Mouse (Mus musculus) limb, embryonic 13.5 days (tissue): ENCODE data around the gene Ndufs5. TPM values are rescaled to one million over a fixed set of nuclear protein-coding genes. Genes with fewer than 3 reads are reported as not detected.

Experiments
- ATAC-seq: fragments of 200-750 bp; cut with Nextera tagmentation; 2 replicates; pipeline ENCODE4 v1.8.0; 2017; ENCODE audit warnings: low read depth, moderate number of reproducible peaks, moderate TSS enrichment; ENCODE audit not compliant: low FRiP score
- H3K27ac ChIP-seq: fragments of 300-500 bp; sonication (generic); 2 replicates; pipeline ENCODE4 v1.5.1; 2015; ENCODE audit warnings: inconsistent platforms, mild to moderate bottlenecking, moderate library complexity
- H3K27me3 ChIP-seq: fragments of 300-500 bp; sonication (generic); 2 replicates; pipeline ENCODE4 v1.6.1; 2015; ENCODE audit warnings: mild to moderate bottlenecking, inconsistent platforms
- H3K36me3 ChIP-seq: fragments of 300-500 bp; sonication (generic); 2 replicates; pipeline ENCODE4 v1.6.1; 2015; ENCODE audit warnings: inconsistent platforms, mild to moderate bottlenecking, moderate library complexity
- H3K4me1 ChIP-seq: fragments of 300-500 bp; sonication (generic); 2 replicates; pipeline ENCODE4 v1.6.1; 2015; ENCODE audit warnings: inconsistent platforms
- H3K4me2 ChIP-seq: fragments of 300-500 bp; sonication (generic); replicated peaks from 2 replicates; pipeline ENCODE4 v1.6.1; 2015; ENCODE audit warnings: inconsistent platforms, mild to moderate bottlenecking, moderate library complexity
- H3K4me3 ChIP-seq: fragments of 300-500 bp; sonication (generic); 2 replicates; pipeline ENCODE4 v1.5.1; 2015; ENCODE audit warnings: moderate library complexity, mild to moderate bottlenecking, inconsistent platforms
- H3K9ac ChIP-seq: fragments of 300-500 bp; sonication (generic); 2 replicates; pipeline ENCODE4 v1.6.1; 2015; ENCODE audit warnings: mild to moderate bottlenecking, inconsistent platforms
- H3K9me3 ChIP-seq: fragments of 300-500 bp; sonication (generic); 2 replicates; pipeline ENCODE4 v1.6.1; 2016; ENCODE audit warnings: inconsistent platforms
- WGBS: fragments of 180-500 bp; shearing (Covaris S2); methylation state at CpG from one replicate; pipeline ENCODE4 v1.1.7; 2015; 5-methylcytosine and 5-hydroxymethylcytosine counted together
- polyA plus RNA-seq: library from polyadenylated mRNA; unstranded; fragments of >200 nt; fragmentation: Nextera tagmentation; extraction: Ambion mirVana; gene quantifications from 2 replicates; pipeline ENCODE4 v1.2.1, GENCODE M21; 2015

Ndufs5 gene
- polyA plus RNA-seq, 1 experiment from 2014 or later = 321 TPM

DNA sequence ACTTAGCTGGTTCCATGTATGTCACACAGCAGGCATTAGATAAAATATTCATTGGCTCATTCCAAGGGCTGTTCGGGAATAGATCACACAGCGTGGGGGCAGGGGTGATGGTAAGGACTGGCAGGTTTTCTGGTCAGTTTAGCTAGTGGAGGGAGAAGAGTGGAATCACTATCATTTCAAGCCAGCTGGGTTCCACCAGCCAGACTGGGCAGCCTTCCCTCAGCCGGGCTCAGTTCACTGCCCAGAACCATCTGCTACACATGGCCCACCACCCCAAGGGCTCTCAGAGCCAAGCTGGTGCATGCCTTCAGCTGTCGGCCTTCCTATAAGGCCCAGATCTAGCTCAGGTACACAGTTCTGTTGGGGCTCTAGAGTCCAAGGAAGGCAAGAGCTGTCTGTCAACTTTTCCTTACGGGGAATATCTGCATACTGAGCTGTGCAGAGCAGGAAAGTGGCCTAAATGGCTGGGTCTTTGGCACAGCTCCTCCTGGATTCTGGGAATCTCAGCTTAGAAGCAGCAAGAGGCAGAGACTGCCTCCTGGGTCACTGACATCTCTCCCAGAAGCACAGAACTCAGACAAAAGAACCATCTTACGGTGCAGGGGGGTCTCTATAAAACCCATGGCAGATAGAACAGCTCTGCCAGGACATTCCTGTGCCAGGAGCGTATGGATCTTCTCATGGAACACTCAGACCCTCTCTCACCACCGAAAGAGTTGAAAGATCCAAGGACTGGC lies 32.3 kb downstream of the Ndufs5 start:
- no peak for ATAC-seq
- Histone ChIP-seq H3K9ac (peak overlapping the region; percentile 81), H3K36me3 (no peaks in the 10 kb centered on the region), H3K4me3 (peak overlapping the region; percentile 80), H3K27ac (no peak overlapping the region), H3K9me3 (no peaks in the 10 kb centered on the region), H3K27me3 (peaks cover 23% of the 10 kb centered on the region), H3K4me1 (peaks cover 17% of the 10 kb centered on the region), H3K4me2 (peak overlapping the region; percentile 100)
- WGBS = 49% methylated on average over 8 of the region's 8 CpGs

DNA sequence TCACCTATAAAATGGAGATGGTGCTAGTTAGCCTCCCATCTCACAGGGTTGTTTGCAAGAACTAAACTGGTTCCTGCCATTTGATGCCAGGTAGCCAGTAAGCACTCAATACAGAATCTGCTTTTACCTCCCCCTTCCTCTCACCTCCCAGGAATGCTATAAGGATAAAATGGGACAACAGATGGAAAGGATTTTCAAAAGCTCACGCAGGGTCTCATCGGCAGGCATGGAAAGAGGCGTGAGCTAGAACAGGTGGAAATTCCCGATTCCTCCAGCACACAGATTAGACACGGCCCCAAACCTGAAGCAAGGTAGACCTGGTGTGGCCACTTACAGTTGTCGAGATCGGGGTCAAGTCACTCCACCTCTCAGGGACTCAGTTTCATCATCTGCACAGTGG lies 33.0 kb downstream of the Ndufs5 start:
- Histone ChIP-seq H3K4me3 (no peak overlapping the region), H3K27ac (no peak overlapping the region), H3K36me3 (no peaks in the 10 kb centered on the region), H3K9me3 (no peaks in the 10 kb centered on the region), H3K9ac (no peak overlapping the region), H3K4me1 (peaks cover 17% of the 10 kb centered on the region), H3K27me3 (peaks cover 23% of the 10 kb centered on the region), H3K4me2 (no peak overlapping the region)
- no peak for ATAC-seq
- 67% methylated on average over 7 of the region's 7 CpGs for WGBS

DNA sequence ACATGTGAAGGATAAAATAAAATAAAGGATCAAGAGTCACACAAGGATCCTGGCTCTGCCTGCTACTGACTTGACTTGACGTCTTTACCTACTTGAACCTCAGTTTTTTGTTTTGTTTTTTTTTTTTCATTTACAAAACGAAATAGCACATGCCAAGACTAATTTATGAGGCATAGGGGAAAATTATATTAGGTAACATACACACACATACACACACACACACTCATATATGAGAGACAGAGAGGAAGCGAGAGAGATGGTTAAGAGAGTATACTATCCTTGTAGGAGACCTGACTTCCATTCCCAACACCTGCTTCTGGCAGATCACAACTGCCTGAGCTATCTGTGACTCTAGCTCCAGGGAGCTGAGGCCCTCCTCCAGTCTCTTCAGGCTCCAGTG lies 33.7 kb downstream of the Ndufs5 start, which contains the start of gene Macf1:
Gene Macf1 (minus strand): TSS at position 101 of the 400 bp plus-strand sequence.
- WGBS = 74% methylated on average over 3 of the region's 3 CpGs
- Histone ChIP-seq H3K4me2 (no peak within 1 kb of the TSS), H3K27me3 (peaks cover 23% of the 10 kb centered on the region), H3K9ac (no peak within 1 kb of the TSS), H3K4me1 (peaks cover 17% of the 10 kb centered on the region), H3K36me3 (no peaks in the 10 kb centered on the region), H3K27ac (no peak within 1 kb of the TSS), H3K4me3 (no peak within 1 kb of the TSS), H3K9me3 (no peaks in the 10 kb centered on the region)
- no peak for ATAC-seq

DNA sequence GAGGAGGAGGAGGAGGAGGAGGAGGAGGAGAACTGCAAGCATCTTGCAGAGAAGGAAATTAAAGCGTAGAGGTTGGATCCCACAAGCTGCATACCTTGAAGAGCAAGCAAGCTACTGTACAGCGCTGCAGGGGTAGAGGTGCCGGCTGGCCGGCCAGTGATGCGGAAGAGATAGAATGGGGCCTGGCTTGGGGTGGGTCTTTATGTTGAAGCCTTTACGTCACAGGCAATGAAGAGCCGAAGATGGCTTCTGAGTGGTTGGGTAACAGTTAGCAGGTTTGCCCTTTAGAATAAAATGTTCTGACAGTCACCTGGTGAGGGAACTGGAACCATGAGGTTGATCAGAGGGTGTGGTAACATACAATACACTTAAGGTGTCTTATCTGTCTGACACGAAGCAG lies 35.7 kb downstream of the Ndufs5 start:
- Histone ChIP-seq H3K36me3 (no peaks in the 10 kb centered on the region), H3K27me3 (peaks cover 23% of the 10 kb centered on the region), H3K27ac (no peak overlapping the region), H3K4me3 (no peak overlapping the region), H3K9ac (no peak overlapping the region), H3K9me3 (no peaks in the 10 kb centered on the region), H3K4me1 (peaks cover 21% of the 10 kb centered on the region), H3K4me2 (no peak overlapping the region)
- 88% methylated on average over 8 of the region's 8 CpGs for WGBS
- no peak for ATAC-seq

DNA sequence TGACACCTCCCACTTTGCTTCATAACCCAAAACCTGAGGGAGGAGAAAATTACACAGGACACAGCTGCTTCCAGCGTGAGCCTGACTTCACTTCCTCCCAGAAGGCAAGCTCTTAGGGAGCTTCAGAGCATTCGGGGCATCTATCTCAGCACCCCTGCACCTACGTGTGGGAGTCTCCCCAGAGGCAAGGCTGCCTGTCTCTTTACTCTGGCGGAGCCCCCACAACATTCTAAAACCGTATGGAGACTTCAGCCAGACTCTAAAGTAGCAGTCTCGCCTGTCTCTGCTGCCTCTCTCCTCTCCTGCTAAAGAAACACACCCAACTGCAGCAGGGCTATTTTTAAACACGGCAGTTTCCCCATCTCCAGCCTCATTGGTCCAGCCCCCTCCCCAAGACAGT lies 37.0 kb downstream of the Ndufs5 start:
- no peak overlapping the region; the same call in 1 of the 2 replicates for H3K4me2 ChIP-seq
- no peak overlapping the region for H3K9ac ChIP-seq
- 45% methylated on average over 7 of the region's 7 CpGs for WGBS
- H3K9me3 ChIP-seq = no peaks in the 10 kb centered on the region
- peaks cover 16% of the 10 kb centered on the region for H3K27me3 ChIP-seq
- H3K4me1 ChIP-seq = peaks cover 27% of the 10 kb centered on the region
- H3K27ac ChIP-seq = no peak overlapping the region
- no peaks in the 10 kb centered on the region for H3K36me3 ChIP-seq
- ATAC-seq = no peak
- no peak overlapping the region for H3K4me3 ChIP-seq

DNA sequence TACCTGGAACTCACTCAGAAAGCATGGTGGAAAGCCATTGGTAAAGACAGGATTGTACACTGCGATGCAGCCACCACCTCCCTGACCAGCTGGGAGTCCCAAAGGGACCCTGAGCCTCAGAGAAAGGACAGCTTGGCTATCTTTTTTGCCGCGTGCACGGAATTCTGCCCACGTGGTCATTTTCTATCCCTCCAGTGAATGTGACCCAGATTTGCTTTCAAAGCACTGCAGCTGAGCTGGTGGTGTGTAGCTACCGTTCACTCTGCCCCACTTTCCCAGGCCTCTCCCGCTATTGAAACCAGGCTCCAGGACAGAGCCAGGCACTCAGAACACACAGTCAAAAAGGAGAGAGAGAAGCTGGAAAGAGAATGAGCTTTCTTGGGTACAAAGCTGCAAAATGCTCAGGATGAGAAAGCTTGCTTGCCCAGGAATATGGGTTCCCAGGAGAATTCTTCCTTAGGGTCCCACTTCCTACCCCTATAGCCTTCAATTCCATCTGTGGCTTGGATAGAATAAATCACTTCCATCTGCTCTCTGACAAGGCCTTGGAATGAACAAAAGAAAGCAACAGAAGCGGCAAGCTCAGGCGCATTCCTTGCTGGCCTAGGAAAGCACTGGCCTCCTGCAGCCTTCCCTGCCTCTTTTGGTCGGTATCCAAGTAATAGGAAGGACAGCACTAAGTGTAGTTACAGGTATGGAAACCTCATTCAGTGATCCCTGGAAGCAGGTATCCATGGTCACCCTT lies 40.8 kb downstream of the Ndufs5 start:
- H3K4me2 ChIP-seq = peak overlapping the region; percentile 27; the same call in 1 of the 2 replicates
- peak overlapping the region; percentile 1; the same call in 1 of the 2 replicates for H3K9ac ChIP-seq
- no peaks in the 10 kb centered on the region for H3K9me3 ChIP-seq
- H3K36me3 ChIP-seq = no peaks in the 10 kb centered on the region
- no peak overlapping the region for H3K4me3 ChIP-seq
- H3K27me3 ChIP-seq = no peaks in the 10 kb centered on the region
- H3K27ac ChIP-seq = peak overlapping the region; percentile 79
- WGBS = 33% methylated on average over 10 of the region's 10 CpGs
- peak; percentile 42; the same call in 1 of the 2 replicates for ATAC-seq
- peaks cover 29% of the 10 kb centered on the region for H3K4me1 ChIP-seq

DNA sequence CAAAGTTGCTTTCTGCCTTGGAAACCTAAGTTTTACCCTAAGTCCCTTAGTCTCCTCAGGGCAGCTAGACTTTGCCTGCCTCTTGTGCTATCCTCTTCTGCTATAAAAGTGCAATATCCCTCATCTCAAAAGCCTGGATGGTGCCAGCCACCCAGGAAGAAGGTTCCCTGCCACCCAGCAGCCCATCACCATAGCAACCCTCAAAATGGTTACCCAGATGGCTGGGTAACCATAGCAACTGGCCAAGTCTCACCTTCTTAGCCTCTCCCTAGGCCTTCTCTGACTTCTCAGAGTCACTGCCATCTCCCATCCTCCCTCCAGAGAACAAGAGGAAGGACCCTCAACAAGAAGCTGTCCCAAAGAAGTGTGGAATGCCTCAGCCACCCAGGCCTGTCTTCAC lies 47.4 kb downstream of the Ndufs5 start:
- H3K9ac ChIP-seq = no peak overlapping the region
- H3K36me3 ChIP-seq = no peaks in the 10 kb centered on the region
- peaks cover 18% of the 10 kb centered on the region for H3K4me1 ChIP-seq
- no peak for ATAC-seq
- H3K4me2 ChIP-seq = no peak overlapping the region
- no peak overlapping the region for H3K27ac ChIP-seq
- H3K4me3 ChIP-seq = no peak overlapping the region
- H3K9me3 ChIP-seq = no peaks in the 10 kb centered on the region
- no peaks in the 10 kb centered on the region for H3K27me3 ChIP-seq

DNA sequence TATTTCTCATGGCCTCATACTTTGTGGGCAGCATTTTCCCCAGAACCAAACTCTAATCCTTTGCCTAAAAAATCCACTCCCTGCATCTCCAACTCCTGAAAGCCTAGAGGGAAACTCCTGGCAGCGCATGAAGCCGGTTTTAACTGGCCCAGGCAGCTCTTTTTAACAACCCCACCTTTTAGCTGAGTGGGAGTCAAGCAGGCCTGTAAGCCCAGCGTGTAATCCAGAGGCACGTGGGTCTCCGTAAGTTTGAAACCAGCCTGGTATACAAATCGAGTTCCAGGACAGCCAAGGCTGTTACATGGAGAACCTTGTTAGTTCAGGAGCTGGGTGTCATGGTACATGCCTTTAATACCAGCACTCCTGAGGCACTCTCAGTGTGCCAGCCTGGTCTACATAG lies 48.3 kb downstream of the Ndufs5 start:
- Histone ChIP-seq H3K9me3 (no peaks in the 10 kb centered on the region), H3K27ac (no peak overlapping the region), H3K27me3 (no peaks in the 10 kb centered on the region), H3K9ac (no peak overlapping the region), H3K4me1 (peaks cover 21% of the 10 kb centered on the region), H3K4me3 (no peak overlapping the region), H3K36me3 (no peaks in the 10 kb centered on the region), H3K4me2 (no peak overlapping the region)
- ATAC-seq = no peak
- WGBS = 57% methylated on average over 6 of the region's 6 CpGs

DNA sequence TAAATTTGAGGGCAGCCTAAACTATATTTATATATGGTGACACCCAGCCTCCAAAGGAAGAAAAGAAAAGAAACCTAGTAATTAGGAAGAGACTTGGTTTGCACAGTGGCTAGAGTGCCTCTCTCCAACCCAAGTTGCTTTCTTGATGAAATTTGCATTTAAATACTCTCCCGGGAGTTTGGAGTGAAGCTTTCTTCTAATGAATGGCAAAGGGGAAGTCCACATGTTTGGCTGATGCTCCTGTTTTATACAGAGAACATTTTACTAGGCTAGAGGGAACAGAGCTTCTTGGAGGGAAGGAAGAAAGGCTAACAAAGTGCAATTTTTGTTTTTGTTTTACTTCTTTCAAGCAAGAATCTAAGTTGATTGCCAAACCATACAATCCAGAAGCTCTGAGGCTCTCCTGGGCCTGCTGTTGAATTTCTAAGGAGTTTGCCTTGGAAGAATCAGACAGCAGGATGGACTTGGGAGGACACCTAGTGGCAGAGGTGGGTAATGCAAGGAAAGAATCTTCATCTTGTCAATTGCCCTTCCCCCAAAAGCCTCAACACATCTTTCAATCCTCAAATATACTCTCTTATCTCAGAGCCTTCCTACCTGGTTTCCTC lies 50.6 kb downstream of the Ndufs5 start:
- Histone ChIP-seq H3K9me3 (no peaks in the 10 kb centered on the region), H3K9ac (no peak overlapping the region), H3K27me3 (no peaks in the 10 kb centered on the region), H3K4me2 (no peak overlapping the region), H3K4me1 (peaks cover 32% of the 10 kb centered on the region), H3K4me3 (no peak overlapping the region), H3K27ac (no peak overlapping the region), H3K36me3 (no peaks in the 10 kb centered on the region)
- no peak for ATAC-seq
- WGBS = 51% methylated on average over 1 of the region's 1 CpGs

DNA sequence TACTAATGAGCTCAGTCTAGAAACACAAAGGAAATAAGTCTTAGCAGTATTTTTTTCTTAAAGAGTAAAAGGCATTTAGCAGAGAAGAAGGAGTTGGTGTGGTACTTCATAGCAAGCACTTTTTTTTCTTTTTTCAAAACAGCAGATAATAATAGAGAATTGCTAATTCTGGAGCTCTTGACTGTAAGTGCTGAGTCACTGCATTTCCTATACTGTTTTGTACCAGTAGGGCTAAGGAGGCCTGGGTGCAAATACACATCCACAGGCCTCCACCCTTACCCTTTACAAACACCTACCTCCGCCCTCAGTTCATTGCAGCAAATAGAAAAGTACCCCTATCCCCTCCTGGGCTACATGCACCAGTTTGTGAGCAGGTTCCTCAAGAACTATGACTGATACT lies 51.5 kb downstream of the Ndufs5 start:
- Histone ChIP-seq H3K9ac (no peak overlapping the region), H3K4me1 (peaks cover 41% of the 10 kb centered on the region), H3K27ac (no peak overlapping the region), H3K9me3 (no peaks in the 10 kb centered on the region), H3K36me3 (no peaks in the 10 kb centered on the region), H3K4me2 (no peak overlapping the region), H3K4me3 (no peak overlapping the region), H3K27me3 (no peaks in the 10 kb centered on the region)
- 89% methylated on average over 1 of the region's 1 CpGs for WGBS
- no peak for ATAC-seq

DNA sequence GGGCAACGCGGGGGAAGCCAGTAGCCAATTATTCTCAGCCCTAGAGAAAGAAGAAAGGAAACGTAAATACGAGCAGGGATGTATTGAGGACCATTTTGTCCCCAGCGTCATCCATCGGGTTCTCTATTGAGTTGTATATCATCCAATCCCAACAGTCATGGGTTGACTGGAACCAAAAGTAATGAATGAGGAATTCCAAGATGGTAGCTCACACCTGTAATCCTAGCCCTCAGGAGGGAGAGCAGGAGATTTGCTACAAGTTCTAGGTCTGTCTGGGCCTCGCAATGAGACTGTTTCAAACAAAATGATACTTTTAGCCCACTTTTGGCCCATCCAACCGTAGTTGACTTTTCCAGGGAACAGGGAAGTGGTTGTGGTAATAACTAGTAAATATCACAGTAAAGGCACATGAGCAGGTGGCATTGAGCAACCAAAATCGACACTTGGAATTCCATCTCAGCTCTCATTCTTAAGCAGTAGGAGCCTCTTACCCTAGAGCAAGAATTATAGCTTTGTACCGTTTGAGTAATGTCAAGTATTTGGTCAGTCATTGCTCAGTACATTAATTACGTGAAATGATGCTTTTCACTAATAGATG lies 52.2 kb downstream of the Ndufs5 start:
- no peaks in the 10 kb centered on the region for H3K27me3 ChIP-seq
- peaks cover 46% of the 10 kb centered on the region for H3K4me1 ChIP-seq
- H3K27ac ChIP-seq = peak overlapping the region; percentile 98
- no peaks in the 10 kb centered on the region for H3K9me3 ChIP-seq
- peak overlapping the region; percentile 88 for H3K4me2 ChIP-seq
- 36% methylated on average over 11 of the region's 11 CpGs for WGBS
- no peak for ATAC-seq
- peak overlapping the region; percentile 99 for H3K9ac ChIP-seq
- H3K36me3 ChIP-seq = no peaks in the 10 kb centered on the region
- peak overlapping the region; percentile 93 for H3K4me3 ChIP-seq
